Mouse (Mus musculus) 3134 (cell line): ENCODE data around the gene Aig1.
"Not testable (repeated sequence)": the region's sequence is repeated elsewhere in the genome, so short reads cannot be mapped to it uniquely, and the experiment has no call there.

ENCODE experiments used
- DNase-seq: peaks from one replicate; pipeline ENCODE4 v3.0.0-alpha.2; 2011; ENCODE audit warnings: low spot score; ENCODE audit not compliant: insufficient read length; ENCODE audit errors: extremely low read depth

The Aig1 gene

DNA sequence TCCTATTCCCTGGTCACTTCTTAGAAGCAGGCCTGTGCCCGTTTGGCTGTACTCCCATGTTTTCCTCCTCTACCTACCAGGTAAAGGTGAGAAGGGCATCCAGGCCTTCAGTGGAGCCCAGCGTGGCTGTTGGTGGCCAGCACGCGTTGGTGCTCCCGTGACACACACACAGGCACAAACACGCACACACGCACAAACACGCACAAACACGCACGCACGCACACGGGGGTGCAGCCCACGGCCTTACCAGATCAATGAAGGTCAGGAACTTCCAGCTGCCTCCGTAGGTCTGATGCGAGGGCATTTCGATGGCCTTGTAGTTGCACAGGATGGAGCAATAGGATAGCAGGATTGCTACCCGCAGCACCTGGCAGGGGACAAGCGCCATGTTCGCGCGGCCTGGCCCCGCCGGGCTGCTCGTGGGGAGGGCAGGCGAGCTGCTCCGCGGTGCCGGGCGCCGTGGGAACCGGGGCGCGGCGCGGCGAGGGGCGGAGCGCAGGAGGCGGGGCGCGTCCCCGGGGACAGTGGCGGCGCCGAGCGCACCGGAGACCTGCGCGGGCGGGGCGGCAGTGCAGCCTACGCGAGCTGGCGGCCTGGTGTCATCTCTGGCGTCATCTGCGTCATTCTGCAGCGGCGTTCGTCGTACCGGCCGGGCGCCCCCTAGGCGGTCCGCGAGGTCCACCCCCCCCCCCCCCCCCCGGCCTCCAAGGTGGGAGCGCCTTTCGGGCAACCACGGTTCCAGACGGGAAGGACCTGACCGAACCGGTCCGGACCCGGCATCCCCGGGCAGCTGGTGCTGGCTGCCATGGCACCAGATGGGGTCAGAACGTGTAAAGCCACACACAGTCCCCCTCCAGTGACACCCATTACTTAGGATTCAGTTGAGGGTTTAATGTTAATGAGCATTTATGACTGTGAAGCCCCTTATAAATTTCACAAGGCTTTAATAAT, at the start of gene Aig1:
Gene Aig1 (minus strand): TSS at position 610 of the 951 bp plus-strand sequence.
- DNase-seq: peak; percentile 2

- DNase-seq: no peak
Measured at GRCm38 (mm10) chr10:13916645-13917342, 48.0 kb upstream of the Aig1 start.

DNA sequence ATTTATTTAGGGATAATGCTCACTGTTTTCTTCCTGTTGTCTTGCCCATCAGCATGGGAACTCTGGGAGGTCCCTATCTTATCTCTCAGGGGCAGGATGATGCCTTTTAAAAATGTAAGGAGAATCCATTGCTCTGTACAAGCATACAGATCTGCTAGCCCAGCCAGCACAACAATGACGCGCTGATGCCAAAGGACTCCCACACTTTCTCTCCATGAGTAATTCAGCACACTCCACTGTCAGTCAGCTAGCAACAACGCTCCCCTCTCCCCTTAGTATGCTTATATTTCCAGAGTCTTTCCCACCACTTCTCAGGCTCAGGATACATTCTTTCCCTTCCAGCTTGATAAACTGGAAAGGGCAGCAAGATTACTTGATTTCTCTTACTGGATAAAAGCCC, 46.4 kb upstream of the Aig1 start:
- no peak for DNase-seq

- DNase-seq: no peak
Measured at GRCm38 (mm10) chr10:13913689-13914088, 44.9 kb upstream of the Aig1 start.

DNA sequence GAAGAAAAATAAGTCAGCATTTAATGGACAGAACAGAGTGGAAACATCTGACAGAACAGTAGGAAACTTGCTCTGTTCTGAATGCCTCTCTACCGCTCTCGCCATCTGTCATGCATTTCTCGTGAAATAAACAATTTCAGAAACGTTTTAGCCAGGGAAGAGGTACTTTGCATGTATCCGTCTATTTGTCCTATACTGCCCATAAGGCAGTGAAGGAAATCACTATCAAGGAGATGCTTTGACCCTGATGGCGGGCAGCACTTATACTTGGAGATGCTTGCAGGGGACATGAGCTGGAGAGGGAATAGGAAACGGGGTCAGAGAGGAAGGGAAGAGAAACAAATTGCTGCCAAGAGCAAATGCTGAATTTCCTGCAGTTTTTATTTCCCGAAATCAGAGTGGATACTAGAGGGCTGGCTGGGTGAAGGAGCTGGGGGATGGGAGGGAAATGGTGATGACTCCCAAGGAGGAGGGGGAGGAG, 37.5 kb upstream of the Aig1 start:
- no peak for DNase-seq

DNA sequence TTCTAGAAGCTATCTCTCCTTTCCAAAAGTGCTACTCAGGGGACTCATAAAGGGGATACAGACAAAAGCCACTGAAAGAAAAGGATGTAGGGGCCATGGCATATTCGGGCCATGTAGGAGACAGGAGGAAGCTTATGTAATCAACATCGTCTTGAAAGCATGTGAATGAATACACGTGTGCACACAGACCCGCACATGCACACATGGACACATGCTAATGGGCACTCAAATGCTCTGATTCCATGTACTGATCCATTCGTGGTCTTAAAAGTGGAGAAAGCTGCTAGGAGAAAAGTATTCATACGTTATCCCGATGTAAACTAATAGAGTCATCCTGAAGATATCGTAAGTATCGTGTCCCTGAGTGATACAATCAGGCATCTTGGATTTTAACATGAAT, 36.8 kb upstream of the Aig1 start:
- DNase-seq: no peak

DNA sequence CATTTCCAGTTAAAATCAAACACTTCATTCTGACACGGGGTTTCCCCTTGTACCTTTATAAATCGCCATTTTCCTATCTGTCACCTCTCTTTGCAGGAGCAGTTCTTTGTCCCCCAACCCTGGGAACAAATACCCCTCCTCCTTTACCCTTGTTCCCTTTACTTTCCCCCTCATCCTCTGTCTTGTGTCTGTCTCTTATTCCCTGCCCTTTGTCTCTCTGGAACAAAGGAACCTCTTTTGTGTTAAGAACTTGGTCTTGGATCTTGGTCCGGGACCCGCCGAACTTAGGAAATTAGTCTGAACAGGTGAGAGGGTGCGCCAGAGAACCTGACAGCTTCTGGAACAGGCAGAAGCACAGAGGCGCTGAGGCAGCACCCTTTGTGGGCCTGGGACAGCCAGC, 24.0 kb upstream of the Aig1 start:
- not testable (repeated sequence) for DNase-seq

DNA sequence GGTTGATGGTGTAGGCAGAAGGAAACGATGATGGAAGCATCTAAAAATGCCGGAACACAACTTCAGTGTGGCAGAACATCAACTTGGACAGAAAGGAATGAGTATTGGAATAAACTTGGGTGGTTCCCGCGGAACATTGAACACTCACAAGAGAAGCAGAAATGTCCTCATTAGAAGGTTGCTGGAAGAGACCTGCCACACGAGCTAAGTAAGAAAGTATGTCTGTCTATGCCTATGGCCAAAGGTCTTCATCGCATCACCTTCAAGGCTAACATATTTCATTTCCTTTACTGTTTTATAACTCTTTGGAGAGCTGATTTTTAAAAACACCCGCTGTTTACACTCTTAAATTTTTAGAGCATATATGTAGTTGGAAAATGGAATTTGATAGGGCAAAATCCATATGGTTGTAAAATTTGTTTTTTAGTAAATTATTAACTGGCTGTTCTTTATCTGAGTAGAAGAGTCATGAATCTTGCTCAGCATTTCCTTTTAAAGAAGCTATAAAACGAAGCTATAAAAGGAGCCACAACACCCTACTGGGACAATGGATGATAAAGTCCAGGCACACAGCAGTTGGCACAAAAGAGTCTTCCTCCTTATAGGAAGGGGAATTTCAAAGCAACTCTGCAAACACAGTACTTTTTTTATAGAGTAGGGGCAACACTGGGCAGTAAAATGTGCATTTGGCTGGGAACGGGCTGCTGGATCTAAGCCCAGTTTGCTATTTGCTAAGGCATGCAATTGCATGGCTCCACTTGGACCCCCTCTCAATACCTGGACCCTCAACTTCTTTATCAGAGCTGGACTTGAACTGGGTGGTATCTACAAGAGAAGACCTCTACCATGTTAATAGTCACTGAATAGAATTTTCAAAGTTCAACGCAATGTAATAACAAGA, 14.4 kb upstream of the Aig1 start:
- no peak for DNase-seq

DNA sequence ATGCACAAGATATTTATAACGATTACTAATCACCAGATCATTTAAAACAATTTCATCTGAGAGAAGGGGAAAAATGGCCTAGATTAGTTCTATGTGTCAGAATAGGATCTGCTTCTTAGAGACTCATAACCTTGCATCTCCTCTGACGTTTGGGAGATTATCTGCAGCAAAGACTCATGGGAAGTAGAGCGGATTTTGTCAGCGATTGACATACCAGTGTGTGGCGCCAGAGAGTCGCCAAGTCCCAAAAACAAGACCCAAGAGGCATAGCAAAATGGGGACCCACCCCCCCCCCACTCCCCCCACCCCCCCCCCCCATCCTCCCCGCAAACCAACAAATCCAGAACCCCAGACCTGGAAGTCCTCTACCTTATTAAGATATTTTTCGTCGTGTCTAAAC, 13.7 kb upstream of the Aig1 start:
- DNase-seq: no peak

DNA sequence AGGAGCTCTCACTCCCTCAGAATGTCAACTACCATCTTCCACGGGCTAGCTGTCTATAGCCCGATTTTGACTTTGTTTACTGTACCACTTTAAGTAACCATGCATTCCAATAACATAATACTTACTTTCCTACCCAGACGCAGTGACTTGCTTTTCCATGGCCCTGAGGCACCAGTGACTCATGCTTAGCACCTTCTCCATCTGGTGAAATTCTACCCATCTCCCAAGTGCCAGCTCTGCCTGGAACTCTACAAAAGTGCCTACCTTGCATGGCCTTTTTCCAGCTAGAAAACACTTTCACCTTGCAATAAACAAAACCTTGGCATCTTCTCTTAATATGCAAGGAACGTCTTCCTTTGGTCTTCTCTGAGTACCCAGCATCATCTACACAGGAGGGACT, 9.9 kb upstream of the Aig1 start:
- no peak for DNase-seq

DNA sequence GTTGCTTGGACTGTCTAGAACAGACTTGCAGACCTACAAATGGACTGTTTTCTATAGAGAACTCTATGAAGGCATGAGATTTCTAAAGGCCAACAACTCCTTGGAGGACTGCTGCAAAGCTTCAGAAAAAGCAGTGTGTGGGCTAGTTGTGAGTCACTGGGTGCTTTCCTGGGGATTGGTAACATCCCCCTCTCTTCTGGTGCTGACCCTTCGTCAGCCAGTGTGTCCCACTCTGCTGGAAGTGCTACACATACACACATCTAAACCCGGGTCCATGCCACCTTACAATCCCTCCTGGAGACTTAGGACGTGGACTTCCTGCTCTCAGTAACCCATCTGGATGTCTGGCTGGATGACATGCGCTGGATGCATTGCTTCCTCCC, 6.2 kb upstream of the Aig1 start:
- no peak for DNase-seq

DNA sequence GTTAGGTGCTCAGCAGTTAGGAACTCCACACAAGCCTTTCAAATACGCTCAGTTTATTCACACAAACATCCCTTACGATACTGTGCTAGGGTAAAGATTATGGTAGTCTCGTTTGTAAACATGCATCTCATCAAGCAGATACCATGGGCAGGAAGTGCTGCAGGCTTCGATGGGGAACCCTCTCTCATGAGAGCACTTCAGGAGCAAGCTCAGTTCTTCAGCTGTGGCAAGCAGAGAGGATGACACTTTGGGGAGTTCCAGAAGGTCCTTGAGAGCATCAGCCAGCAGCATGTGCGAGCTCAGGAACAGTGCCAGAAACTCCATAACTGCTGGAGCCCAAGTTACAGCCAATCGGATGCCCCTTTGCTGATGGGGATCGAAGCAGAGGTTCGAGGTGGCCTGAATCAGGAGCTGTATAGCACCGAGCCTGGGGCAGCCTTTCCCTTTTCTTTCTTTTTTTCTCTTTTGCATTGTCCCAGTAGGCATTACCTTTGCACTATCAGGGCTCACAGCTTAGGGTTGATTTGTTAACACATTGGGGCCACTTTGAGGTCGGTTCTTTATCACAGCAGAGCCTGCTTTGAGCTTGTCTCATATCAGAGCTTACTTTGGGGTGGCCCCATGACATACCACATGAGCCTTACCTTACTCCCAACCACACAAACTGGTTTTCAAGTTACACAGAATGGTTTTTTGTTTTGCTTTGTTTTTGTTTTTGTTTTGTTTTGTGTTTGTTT, 5.7 kb upstream of the Aig1 start:
- DNase-seq: no peak

DNA sequence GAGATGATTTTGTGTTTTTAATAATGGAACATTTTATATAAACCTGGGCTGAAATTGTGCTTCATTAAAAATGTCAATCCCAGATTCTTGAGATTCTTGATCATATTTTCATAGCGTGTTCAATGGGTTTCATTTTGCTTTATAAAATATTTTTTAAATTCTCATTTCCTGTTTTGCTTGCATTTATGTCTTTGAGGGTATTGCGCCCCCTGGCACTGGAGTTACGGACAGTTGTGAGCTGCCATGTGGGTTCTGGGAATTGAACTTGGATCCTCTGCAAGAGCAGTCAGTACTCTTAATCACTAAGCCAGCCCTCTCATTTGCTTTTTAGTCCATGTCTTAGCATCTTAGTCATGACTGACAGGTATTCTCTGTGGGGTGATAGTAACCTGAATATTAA, 1.8 kb upstream of the Aig1 start:
- DNase-seq: no peak

- DNase-seq: no peak
Measured at GRCm38 (mm10) chr10:13869322-13870035, 699 bp upstream of the Aig1 start.

DNA sequence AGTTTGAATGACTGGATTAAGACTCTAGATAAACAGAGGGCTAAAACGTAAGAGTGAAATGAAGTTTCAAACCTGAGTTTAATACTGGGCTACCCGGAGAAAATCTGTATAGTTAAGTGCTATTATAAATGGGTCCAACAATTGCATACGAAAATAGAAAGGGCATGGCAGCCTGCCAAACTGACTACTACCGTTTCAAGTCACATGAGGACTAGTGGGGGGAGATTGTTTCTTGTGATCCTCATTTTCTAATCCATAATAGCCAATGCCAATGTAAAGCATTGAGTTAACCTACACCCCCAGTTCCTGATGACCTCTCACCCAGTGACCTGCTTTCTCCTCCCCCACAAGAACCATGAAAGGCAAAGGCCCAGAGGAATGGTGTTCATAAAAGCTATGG, 2.4 kb downstream of the Aig1 start:
- no peak for DNase-seq

- no peak for DNase-seq
Measured at GRCm38 (mm10) chr10:13861115-13861909, 7.5 kb downstream of the Aig1 start.

DNA sequence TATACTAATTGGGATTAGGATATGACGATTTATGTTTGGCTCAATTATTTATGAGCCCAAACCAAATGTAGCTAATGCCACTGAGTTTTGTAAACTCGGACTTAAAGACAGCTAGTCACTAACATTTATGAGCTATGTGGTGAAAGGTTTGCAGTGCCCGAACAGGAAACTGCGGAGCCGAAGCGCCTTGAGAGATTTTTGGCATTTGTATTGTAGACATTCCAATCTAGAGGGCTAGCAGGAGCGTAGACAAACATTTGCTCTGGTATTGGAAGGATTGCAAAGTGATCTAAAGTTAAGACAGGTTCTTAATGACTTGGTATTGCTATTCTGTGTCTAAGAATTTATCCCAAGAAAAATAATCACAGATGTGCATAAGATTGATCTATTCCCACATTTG, 12.3 kb downstream of the Aig1 start:
- DNase-seq: no peak

DNA sequence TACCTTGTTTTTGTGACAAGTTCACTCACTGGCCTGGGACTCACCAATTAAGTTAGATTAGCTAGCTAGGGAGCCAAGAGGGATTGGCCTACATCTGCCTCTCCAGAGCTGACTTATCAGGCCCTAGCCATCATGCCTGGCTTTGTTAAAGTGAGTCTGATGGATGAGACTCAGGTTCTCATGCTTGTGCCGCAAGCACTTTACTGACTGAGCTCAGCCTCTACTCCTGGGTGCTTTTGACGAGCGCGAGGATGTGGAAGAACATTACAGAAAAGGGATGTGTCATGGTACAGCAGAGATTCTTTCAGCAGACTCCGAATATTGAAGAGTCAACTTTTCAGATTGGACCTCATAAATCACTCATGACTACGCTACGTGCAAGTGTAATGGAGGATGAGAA, 12.8 kb downstream of the Aig1 start:
- DNase-seq: no peak

- DNase-seq: no peak
Measured at GRCm38 (mm10) chr10:13855111-13855510, 13.7 kb downstream of the Aig1 start.
